Mouse (Mus musculus) mouse embryonic stem cell (cell line): Measurements from ENCODE around the gene Immp2l.

Experiments
- in situ Hi-C, 2 experiments: fragments of 300-500 bp; cut with MboI; formaldehyde crosslinking; loops; 1 replicate in 1 of 2; 3 replicates in 1 of 2; pipeline ENCODE4 v1.14.3; 2019 to 2020; ENCODE audit warnings: low sequenced_read_pairs in 2 of 2, low pct_unique_long_range_greater_than_20kb in 1 of 2, mixed read lengths in 1 of 2; ENCODE audit not compliant: unreplicated experiment in 1 of 2

The Immp2l gene

GRCm38 (mm10) chr12:41119657-41120056 lies 95.8 kb downstream of the Immp2l start:
- in situ Hi-C loops = no loop called here

DNA sequence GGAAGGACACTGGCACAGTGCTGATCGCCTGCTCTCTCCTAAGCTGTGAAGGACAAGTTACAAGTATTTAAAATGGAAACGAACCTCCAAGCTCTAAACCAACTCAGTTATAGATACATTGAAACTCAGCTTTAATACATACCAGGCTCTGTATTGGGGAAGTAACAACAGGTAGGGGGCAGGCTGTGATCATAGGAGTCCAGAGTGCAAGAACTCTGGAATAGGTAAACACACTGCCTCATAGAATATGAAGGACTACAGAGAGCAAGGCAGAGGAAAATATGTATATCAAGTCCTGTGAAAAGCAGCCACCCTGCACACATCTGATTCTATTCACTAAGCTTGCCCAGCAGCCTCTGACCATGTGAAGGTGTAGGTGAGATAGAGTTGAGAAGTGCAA lies 99.3 kb downstream of the Immp2l start:
- in situ Hi-C loops = no loop called here

DNA sequence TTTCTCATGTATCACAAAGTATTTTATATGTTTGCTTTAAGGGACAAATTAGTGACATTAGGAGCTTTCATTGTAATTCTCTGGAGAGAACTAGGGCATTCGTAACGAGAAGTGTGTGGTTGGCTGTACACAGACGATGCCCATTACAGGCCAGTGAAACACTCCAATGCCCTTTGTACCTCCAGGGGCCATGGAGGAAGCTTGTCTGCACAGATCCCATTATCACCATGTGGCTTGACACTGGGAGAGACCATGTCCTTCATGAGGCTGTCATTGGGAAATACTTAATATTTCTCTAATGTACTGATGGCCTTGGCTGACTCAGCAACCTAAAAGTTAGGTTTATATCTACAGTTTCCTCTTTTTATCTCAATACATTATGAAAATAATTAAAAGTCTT lies 111.0 kb downstream of the Immp2l start:
- in situ Hi-C loops = no loop called here

DNA sequence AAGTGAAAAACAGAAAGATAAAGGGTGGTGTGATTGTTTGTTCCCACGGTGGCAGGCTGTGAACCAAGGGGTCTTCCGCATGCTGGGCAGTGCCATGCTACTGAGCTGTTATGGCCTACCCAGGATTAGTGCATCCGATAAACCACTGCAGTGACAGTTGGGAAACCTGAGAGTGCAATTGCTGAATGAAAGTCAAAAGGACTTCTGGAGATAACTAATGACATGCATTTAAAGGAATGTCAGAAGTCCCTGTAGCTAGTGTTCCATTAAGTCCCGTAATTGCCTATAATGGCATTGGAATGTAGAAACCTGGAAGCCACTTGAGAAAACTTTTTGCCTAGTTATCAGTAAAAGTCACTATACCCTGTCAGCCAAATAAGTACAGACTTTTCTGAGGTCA lies 135.7 kb downstream of the Immp2l start:
- in situ Hi-C loops = no loop called here

DNA sequence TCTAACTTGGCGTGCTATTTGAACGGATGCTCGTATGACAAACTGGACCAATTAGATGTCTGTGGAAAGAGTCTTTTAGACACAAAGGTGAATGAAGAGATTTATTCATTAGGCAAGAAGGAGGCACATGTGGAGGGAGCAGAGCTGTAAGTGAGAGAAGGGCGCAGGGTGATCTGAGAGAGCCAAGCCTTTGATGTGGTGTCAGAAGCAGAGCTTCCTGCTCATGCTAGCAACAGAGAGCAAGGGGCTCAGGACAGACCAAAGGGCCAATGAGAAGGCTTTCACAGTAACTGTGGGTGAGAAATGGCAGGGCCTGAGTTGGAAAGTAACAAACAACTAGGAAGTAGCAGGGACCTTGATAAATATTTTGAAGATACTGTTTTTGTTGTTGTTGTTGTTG lies 143.9 kb downstream of the Immp2l start:
- in situ Hi-C loops = no loop called here

- in situ Hi-C loops = no loop called here
Measured at GRCm38 (mm10) chr12:41170051-41170450, 146.2 kb downstream of the Immp2l start.

- in situ Hi-C loops = no loop called here
Measured at GRCm38 (mm10) chr12:41182856-41183255, 159.0 kb downstream of the Immp2l start.

DNA sequence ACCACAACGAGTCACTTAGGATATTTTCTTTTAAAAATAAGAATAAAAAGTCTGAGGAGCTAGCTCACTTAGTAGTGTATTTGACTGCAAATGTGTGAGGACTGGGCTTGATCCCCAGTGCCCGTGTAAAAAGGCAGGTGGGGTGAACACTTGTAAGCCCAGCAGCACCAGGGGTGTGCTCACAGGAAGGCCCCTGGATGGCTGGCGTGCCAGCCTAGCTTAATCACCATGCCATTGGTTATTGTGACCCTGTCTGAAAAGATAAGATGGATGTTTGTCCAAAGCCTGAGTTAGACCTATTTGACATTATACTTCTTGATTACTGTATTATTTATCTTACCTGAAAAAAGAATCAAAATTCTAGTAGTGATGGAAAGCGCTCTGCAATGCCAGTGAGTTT lies 161.2 kb downstream of the Immp2l start:
- in situ Hi-C loops = no loop called here

- in situ Hi-C loops = no loop called here
Measured at GRCm38 (mm10) chr12:41185509-41185908, 161.6 kb downstream of the Immp2l start.

GRCm38 (mm10) chr12:41192829-41193228 lies 168.9 kb downstream of the Immp2l start:
- in situ Hi-C loops = no loop called here

DNA sequence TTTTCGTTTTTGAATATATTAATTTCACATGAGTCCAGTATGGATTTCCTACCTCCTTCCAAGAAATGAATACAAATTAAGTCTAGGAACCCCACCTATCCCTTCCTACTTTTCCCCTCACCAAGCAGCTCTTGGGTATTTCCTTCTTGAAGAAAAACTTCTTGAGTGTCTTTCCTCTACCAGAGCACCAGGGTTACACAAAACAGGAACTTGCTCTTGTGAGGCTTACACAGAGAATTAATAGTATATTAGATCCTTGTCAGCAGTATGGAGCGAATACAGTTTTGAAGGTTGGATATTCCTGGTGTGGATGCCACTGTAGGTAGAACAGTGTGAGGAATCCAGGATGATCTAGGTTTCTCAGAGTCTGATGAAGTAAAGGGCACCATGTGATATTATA lies 172.5 kb downstream of the Immp2l start:
- in situ Hi-C loops = no loop called here

DNA sequence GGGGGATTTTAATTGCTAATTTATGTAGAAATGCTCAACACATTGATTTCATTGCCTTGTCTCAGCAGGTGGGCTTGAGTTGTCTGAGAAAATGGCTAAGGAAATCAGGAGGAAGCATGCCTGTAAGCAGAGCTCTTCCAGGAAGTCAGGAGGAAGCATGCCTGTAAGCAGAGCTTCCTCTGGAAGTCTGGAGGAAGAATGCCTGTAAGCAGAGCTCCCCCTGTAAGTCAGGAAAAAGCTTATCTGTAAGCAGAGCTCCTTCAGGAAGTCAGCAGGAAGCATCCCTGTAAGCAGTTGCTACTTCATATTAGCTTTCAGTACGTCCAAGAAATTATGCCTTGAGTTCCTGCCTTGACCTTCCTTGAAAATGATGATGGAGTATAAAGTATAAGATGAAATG lies 191.3 kb downstream of the Immp2l start:
- in situ Hi-C loops = loop anchor here in 1 of 2 experiments (25.0 kb wide), 1 partner anchor 378 kb away; no protein-coding TSS in a partner anchor

GRCm38 (mm10) chr12:41221893-41222292 lies 198.0 kb downstream of the Immp2l start:
- in situ Hi-C loops = loop anchor here (10.0 to 25.0 kb wide), 2 partner anchors 385 to 387 kb away; no protein-coding TSS in a partner anchor

- in situ Hi-C loops = loop anchor here (10.0 to 25.0 kb wide), 2 partner anchors 386 to 389 kb away; no protein-coding TSS in a partner anchor
Measured at GRCm38 (mm10) chr12:41223686-41224085, 199.8 kb downstream of the Immp2l start.

DNA sequence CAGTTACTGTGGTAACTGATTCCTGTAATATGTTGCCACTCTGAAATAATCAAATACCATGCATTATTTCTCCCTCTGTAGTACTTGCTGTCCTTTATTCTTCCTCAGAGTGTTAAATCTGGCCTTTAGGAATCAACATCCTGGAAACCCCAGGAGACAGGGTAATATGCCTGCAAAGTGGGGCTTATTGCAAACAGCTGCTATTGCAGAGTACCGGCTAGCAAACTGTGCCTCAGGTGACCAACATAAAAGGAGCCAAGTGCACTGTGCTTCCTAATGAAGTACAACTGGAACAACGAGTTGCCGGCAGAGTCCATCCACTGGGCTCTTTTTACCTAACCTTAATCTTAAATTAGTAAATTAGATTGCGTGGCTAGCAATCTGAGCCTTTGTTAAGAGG lies 200.6 kb downstream of the Immp2l start:
- in situ Hi-C loops = loop anchor here (10.0 to 25.0 kb wide), 2 partner anchors 387 to 390 kb away; no protein-coding TSS in a partner anchor

DNA sequence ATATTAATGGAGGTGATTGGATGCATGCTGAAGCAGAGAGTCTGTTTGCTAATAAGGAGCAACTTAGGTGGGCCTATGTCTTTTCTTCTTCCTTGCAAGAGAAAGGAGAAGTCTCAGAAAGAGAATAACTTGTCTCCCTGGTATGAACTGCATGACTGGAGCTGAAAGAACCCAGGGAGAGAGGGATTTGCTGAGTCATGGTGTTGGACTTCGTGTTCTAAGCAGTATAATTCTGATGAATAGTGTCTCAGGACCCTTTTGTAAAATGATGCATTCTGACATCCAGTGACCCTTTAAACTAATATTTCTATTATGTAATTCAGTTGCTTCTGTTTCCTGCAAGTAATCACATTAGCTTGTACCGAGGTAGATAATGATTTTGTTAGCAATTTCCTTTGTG lies 208.1 kb downstream of the Immp2l start:
- in situ Hi-C loops = no loop called here

- in situ Hi-C loops = no loop called here
Measured at GRCm38 (mm10) chr12:41237880-41238279, 214.0 kb downstream of the Immp2l start.

GRCm38 (mm10) chr12:41241221-41241620 lies 217.3 kb downstream of the Immp2l start:
- in situ Hi-C loops = no loop called here

DNA sequence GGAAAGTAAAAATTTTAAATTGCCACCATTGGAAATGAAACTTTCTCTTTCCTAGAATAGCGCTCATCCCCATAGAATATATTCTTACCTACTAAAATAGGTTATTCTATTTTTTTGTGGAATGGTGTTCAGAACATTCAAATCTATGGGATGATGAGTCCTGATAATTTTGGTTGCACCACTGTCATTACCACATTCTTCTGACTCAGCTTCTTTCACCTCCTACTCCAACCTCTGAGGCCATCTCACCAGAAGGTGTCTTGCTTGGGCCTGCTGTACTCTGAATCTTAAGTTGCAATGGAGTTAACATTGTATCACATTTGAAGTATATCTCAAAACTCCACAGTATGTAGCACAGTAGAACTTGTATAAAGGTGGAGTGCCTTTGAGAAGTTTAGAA lies 224.4 kb downstream of the Immp2l start:
- in situ Hi-C loops = no loop called here

- in situ Hi-C loops = no loop called here
Measured at GRCm38 (mm10) chr12:41250123-41250522, 226.2 kb downstream of the Immp2l start.

DNA sequence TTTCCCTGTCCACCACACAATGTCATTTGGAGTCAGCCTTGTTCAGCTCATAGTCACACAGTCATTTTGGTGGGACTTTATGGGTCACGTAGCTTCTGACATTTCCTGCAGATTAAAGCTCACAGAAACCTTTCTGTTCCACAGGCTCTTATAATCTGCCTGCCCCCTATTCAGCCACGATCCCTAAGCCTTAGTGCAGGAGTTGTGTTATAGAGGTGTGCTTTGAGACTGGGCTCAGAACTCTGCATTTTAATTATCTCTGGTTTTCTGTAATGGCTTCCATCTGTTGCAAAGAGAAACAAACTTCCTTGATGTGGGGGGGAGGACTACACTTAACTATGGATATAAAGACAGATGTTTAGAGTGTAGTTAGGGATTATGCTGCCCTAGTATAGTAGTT lies 234.0 kb downstream of the Immp2l start:
- in situ Hi-C loops = no loop called here
